Mouse (Mus musculus) brain, embryonic 14.5 days (tissue): Measurements from ENCODE around the gene Dgkz.

ENCODE experiments used
- CTCF ChIP-seq: fragments of 200-500 bp; IDR thresholded peaks from 2 replicates; pipeline ENCODE4 v1.5.1; 2012; ENCODE audit warnings: inconsistent platforms, mild to moderate bottlenecking, moderate library complexity, borderline replicate concordance; ENCODE audit not compliant: insufficient read depth, insufficient read length; ENCODE audit errors: extremely low read depth
- POLR2A ChIP-seq: fragments of 200-500 bp; IDR thresholded peaks from 2 replicates; pipeline ENCODE4 v1.6.1; 2012; ENCODE audit warnings: mild to moderate bottlenecking, inconsistent platforms, borderline replicate concordance; ENCODE audit not compliant: poor library complexity, insufficient read depth, insufficient read length, severe bottlenecking; ENCODE audit errors: extremely low read depth

GRCm38 (mm10) chr2:91955121-91955591 lies 20.5 kb downstream of the Dgkz start:
- TF ChIP-seq CTCF: no peak
- TF ChIP-seq POLR2A: no peak
